Mouse (Mus musculus) layer of hippocampus, adult 9-11 months (tissue): ENCODE results near the gene Slc22a13.
"Not testable (repeated sequence)": the region's sequence is repeated elsewhere in the genome, so short reads cannot be mapped to it uniquely, and the experiment has no call there.

Source experiments
- DNase-seq: peaks from one replicate; pipeline ENCODE4 v3.0.0; 2022

The Slc22a13 gene

GRCm38 (mm10) chr9:119208998-119209397, at the start of gene Slc22a13:
Gene Slc22a13 (minus strand): TSS chr9:119209098.
- no peak for DNase-seq

DNA sequence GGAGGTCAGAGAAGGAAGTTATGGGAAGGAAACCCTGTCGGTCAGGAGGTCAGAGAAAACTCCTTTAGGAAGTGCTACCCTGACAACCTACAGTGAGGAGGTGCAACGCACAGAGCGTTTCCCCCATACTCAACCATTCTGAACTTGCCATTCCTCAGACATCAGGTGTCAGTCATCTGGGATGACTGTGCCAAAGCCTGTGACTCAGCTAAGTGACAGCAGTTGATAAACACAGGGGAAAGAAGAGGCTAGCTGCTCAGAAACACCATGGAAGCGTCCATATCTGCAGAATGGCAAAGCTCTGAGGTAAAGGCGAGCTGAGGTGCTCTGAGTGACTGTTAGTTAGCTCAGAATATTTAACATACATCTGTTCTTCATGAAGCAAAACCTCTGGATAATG, 49.2 kb upstream of the Slc22a13 start:
- DNase-seq = no peak

GRCm38 (mm10) chr9:119256161-119256560, 47.3 kb upstream of the Slc22a13 start:
- no peak for DNase-seq

DNA sequence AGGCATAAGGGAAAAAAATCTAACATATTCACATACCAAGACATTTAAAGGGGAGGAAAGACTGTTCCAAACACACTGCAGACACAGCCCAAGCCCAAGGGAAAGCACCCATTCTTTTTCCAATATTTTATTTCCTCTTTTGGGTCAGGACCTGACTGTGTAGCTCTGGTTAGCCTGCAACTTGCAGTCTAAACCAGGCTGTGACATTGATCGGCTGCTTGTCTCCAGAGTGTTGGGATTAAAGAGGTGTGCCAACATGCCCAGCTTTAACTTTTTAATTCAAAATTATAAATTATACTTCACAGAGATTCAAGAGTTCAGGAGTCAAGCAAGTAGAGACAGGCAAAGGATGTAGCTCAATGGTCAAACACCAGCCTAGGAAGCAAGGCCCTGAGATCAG, 46.2 kb upstream of the Slc22a13 start:
- DNase-seq = no peak

DNA sequence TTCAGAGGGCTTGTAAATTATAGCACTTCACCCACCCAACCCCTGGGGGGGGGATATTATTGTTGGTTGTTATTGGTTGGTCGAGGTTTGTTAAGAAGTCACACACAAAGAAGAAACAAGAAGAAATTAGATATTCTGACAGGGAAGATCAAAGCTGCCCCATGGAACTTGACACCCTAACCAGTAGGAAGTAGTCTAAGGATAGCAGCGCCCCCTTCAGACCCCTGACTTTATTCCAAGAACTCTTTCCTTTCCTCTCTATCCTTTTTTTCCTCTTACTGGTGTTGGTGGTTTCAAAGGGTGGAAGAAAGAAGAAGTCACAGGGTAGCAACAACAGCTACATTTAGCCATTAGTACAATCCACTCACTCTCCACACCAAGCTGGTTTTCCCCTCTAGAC, 45.3 kb upstream of the Slc22a13 start:
- DNase-seq = no peak

GRCm38 (mm10) chr9:119247996-119248395, 39.1 kb upstream of the Slc22a13 start:
- DNase-seq = peak; percentile 33

GRCm38 (mm10) chr9:119246826-119247225, 37.9 kb upstream of the Slc22a13 start:
- DNase-seq = no peak

DNA sequence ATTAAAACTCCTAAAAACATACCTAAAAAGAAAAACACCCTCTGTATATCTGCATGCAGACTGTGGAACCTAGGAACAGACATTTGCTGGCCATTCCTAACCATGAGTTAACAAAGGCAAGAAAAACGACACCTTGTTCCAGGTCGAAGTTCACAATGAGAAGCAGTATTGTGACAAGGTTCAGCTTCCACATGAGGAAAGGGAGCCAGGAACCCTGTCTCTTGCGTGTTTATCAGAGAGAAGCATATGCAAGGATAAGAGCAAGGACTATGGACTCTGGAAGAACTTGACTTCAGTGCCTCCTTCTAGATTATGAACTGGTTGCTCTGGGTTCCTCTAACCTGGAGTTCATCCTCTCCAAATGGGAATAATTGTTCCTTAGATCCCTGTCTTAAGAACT, 35.1 kb upstream of the Slc22a13 start:
- no peak for DNase-seq

DNA sequence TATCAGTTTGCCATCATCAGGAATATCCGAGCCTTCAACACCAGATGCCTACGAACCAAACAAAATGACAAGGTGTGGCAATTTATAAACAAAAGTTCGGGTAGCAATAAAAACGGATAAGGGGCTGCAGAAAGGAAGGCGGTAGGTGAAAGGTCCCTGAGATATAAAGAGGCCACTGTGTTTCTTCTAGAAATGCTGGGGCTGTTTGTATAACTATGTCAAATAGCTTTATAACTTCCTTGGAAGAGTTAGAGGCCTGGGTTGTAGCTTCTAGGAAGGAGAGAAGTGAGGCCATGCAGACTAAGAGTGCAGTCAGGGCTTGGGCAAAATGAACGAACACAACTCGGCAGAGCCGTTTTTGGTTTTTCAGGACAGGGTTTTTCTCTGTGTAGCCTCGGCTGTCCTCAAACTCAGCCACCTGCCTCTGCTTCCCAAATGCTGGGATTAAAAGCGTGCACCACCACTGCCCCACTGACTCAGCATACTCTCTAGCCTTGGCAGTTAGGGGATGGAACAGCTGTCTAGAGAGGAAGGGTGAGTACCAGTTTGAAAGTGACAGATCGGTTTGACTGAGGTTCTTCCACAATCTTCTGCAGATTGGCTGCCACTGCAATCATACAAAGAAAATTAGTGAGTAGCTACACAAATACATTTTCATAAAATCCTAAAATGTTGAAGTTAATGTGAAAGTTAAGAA, 32.4 kb upstream of the Slc22a13 start:
- DNase-seq = no peak

- DNase-seq = peak; percentile 37
Measured at GRCm38 (mm10) chr9:119240286-119240997, 31.5 kb upstream of the Slc22a13 start.

GRCm38 (mm10) chr9:119239274-119239673, 30.4 kb upstream of the Slc22a13 start:
- no peak for DNase-seq

DNA sequence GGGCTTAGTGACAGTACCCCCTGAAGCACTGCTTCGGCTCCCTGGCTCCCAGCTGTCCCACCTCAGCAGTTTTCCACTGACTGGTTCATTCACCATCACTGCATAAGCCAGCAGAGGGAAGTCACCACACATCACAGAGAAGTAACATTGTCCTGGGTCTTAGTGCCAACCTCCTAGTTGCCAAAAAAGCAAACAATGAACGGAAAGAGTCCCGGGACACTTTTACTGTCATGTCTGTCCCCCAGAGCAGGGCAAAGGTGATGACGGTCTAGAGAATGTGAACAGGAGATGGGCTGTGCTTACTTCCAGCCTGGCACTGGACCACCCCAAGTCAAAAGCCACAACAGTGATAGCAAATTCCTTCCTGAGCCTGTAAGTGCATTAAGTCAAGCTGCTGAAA, 29.9 kb upstream of the Slc22a13 start:
- DNase-seq = no peak

GRCm38 (mm10) chr9:119231552-119231951, 22.7 kb upstream of the Slc22a13 start:
- no peak for DNase-seq

GRCm38 (mm10) chr9:119230829-119231228, 21.9 kb upstream of the Slc22a13 start:
- no peak for DNase-seq

GRCm38 (mm10) chr9:119220249-119220648, 11.4 kb upstream of the Slc22a13 start:
- DNase-seq = no peak

DNA sequence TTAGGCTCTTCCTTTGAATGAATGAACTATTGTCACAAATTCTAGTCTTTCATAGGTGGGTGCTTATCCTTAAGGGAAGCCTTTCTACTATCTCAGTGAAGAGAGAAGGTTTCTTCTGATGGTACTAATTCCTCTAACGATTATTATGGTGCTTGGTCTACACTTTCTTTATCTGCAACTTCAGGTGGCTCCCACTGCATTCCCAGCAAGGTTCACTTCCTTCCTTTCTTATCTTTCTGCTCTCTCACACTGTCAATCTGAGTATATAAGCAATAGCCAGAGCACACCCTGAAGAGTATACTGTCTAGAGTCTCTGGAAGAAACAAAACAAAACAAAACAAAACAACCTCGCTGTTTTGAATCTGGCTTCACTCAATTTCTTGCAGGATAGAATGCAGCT, 10.8 kb upstream of the Slc22a13 start:
- DNase-seq = no peak

DNA sequence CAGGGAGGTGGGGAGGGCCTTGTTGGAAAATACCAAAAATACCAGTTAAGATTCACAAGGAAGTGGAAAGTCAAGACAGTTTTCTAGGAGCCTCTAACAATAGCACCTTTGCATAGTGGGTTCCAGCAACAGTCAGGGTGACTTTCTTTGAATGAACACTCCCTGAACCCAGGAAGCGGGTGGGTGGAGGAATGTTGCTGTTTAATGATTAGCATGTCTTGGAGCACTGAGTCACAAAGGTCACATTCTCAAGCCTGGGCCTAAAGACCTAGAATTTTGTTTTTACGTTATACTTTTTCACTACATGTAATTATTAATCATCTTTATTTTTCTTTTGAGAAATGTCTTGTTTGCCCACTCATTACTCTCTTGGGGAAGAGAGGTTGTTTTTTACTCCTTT, 6.4 kb upstream of the Slc22a13 start:
- DNase-seq = not testable (repeated sequence)

DNA sequence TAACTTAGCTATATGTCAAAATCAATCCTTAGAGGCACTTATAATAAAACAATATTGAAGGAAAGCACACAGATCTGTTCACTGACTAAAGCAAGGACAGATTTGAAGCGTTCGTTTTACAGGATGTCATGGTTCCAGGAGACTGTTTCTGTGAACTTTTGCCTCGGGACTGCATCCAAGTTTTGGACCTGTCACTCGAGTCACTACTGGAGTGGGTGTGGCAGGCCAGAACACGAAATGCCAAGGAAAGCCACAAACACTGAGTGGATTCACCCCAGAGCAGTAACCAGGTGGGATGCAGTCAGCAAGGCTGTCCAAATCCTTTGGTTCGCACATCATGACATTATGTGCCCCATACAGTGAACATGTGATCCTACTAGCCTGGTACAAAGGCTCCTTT, 5.7 kb upstream of the Slc22a13 start:
- DNase-seq = no peak

GRCm38 (mm10) chr9:119212996-119213395, 4.1 kb upstream of the Slc22a13 start:
- DNase-seq = no peak

GRCm38 (mm10) chr9:119207113-119207512, 1.8 kb downstream of the Slc22a13 start:
- no peak for DNase-seq

GRCm38 (mm10) chr9:119206666-119207065, 2.2 kb downstream of the Slc22a13 start:
- no peak for DNase-seq

DNA sequence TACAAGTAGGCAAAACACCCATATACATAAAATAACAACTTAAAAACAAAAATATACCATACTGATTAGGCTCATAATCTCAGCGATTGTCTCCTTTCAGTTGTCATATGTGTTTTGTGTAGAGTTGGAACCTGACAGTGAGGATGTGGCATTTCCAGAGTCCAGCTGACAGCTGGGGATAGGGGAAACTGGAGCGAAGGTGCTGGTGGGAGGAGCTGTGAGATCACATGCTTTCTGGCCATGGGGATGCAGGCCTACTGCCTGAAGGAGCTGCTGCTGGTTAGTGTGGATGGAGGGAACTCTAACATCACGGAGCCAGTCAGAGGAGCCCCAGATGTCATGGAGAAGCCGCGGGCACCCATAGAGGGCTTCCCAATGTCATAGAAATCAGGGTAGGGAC, 3.1 kb downstream of the Slc22a13 start:
- DNase-seq = no peak

DNA sequence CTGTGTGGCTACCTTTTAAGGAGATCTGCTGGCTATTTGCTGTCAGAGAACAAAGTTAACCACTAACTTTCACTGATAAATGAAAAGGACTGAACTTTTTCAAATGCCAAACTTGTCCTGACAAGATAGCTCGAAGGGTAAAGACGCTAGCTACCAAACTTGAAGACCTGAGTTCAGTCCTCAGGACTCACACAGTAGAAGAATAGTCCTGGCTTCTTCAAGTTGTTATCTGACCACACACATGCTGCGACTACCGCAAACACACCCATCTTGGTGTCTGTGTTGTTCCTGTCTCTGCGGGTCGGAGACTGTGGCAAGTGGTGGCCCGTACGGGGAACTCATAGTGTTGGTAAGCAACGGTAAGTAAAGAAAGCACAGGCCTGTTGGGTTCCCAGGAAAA, 5.3 kb downstream of the Slc22a13 start:
- DNase-seq = no peak

DNA sequence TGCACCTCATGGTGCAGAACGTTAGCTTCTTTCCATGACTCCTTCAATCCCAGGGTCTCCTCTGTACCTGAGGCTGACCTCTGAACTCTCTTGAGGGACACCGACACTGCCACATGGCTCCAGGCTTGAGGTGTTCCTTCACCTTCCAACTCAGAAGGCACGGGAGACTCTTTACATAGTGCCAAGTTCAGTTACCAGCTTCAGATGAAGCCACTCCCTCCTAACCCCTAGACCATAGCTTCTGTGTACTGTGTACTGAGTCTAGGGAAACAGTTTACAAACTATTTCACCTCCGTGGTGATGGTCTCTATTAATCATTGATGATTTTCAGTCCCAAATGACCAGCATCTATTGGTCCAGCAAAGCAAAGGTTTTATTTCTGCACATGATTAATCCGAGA, 7.2 kb downstream of the Slc22a13 start:
- no peak for DNase-seq
